Mouse (Mus musculus) limb, embryonic 15.5 days (tissue): ENCODE measurements around the gene 9230112D13Rik. TPM values are rescaled to one million over a fixed set of nuclear protein-coding genes. Genes with fewer than 3 reads are reported as not detected.

ENCODE experiments used
- ATAC-seq: fragments of 200-750 bp; cut with Nextera tagmentation; 2 replicates; pipeline ENCODE4 v1.8.0; 2017; ENCODE audit warnings: low read depth, moderate TSS enrichment; ENCODE audit not compliant: insufficient number of reproducible peaks, low FRiP score, low TSS enrichment
- H3K27ac ChIP-seq: fragments of 300-500 bp; sonication (generic); 2 replicates; pipeline ENCODE4 v1.5.1; 2015; ENCODE audit warnings: moderate library complexity, mild to moderate bottlenecking, inconsistent platforms
- H3K27me3 ChIP-seq: fragments of 300-500 bp; sonication (generic); 2 replicates; pipeline ENCODE4 v1.6.1; 2015; ENCODE audit warnings: inconsistent platforms
- H3K36me3 ChIP-seq: fragments of 300-500 bp; sonication (generic); 2 replicates; pipeline ENCODE4 v1.6.1; 2015; ENCODE audit warnings: inconsistent platforms
- H3K4me1 ChIP-seq: fragments of 300-500 bp; sonication (generic); 2 replicates; pipeline ENCODE4 v1.6.1; 2015; ENCODE audit warnings: inconsistent platforms
- H3K4me2 ChIP-seq: fragments of 300-500 bp; sonication (generic); 2 replicates; pipeline ENCODE4 v1.6.1; 2015; ENCODE audit warnings: mild to moderate bottlenecking, inconsistent platforms
- H3K4me3 ChIP-seq: fragments of 300-500 bp; sonication (generic); 2 replicates; pipeline ENCODE4 v1.5.1; 2015; ENCODE audit warnings: mild to moderate bottlenecking, inconsistent platforms
- H3K9ac ChIP-seq: fragments of 300-500 bp; sonication (generic); 2 replicates; pipeline ENCODE4 v1.6.1; 2015; ENCODE audit warnings: inconsistent platforms
- H3K9me3 ChIP-seq: fragments of 300-500 bp; sonication (generic); 2 replicates; pipeline ENCODE4 v1.6.1; 2016; ENCODE audit warnings: inconsistent platforms
- WGBS: fragments of 180-500 bp; shearing (Covaris S2); methylation state at CpG from one replicate; pipeline ENCODE4 v1.1.7; 2015; 5-methylcytosine and 5-hydroxymethylcytosine counted together
- polyA plus RNA-seq: library from polyadenylated mRNA; unstranded; fragments of >200 nt; fragmentation: Nextera tagmentation; extraction: Ambion mirVana; gene quantifications from 2 replicates; pipeline ENCODE4 v1.2.1, GENCODE M21; 2015

The 9230112D13Rik gene
- polyA plus RNA-seq, 1 experiment from 2014 or later: not detected

DNA sequence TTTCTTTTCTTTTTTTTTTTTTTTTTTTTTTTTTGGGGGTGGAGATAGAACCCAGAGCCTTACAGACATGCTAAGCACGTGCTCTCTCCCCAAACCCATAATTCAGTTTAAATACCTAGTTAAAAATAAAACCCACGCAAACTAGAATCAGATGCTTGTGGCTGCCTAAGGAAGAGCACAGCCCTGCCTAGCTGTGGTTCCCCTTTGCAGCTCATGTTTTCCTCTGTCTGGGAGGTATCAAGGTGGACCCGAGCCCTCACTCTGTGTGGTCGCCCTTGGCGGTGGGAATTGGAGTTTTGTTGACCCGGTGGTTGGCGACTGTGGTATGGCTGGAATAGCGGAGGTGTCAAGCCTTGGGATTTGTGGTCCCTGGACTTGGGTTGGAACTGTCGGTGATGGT, 36.3 kb upstream of the 9230112D13Rik start:
- Histone ChIP-seq H3K4me1 (peaks cover 22% of the 10 kb centered on the region), H3K9ac (no peak overlapping the region), H3K4me2 (no peak overlapping the region), H3K27ac (no peak overlapping the region), H3K9me3 (no peaks in the 10 kb centered on the region), H3K4me3 (no peak overlapping the region), H3K36me3 (no peaks in the 10 kb centered on the region), H3K27me3 (no peaks in the 10 kb centered on the region)
- WGBS: 35% methylated on average over 9 of the region's 9 CpGs
- ATAC-seq: peak; percentile 41; the same call in 1 of the 2 replicates

DNA sequence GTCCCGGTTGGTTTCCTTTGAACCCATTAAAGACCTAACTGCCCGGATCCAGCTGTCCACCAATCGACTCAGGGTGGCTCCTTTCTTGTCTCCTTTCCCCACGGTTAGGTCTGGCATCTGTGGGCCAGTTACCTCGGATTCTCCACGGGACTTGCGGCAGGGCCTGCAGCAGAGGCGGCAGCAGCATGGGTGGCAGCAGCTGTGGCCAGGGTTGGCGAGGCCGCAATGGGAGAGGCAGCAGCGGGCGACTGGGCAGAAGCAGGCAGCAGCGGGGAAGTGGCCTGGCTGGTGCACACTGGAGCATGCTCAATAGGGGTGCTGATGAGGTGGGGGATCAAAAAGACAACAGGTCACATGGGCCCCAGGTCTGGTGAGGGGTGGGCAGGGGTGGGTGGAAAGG, 32.6 kb upstream of the 9230112D13Rik start:
- peaks cover 6% of the 10 kb centered on the region for H3K4me1 ChIP-seq
- H3K9me3 ChIP-seq: no peaks in the 10 kb centered on the region
- no peaks in the 10 kb centered on the region for H3K27me3 ChIP-seq
- H3K36me3 ChIP-seq: no peaks in the 10 kb centered on the region
- no peak overlapping the region for H3K4me3 ChIP-seq
- no peak overlapping the region for H3K9ac ChIP-seq
- H3K27ac ChIP-seq: no peak overlapping the region
- no peak overlapping the region for H3K4me2 ChIP-seq
- ATAC-seq: no peak
- 59% methylated on average over 13 of the region's 13 CpGs for WGBS

DNA sequence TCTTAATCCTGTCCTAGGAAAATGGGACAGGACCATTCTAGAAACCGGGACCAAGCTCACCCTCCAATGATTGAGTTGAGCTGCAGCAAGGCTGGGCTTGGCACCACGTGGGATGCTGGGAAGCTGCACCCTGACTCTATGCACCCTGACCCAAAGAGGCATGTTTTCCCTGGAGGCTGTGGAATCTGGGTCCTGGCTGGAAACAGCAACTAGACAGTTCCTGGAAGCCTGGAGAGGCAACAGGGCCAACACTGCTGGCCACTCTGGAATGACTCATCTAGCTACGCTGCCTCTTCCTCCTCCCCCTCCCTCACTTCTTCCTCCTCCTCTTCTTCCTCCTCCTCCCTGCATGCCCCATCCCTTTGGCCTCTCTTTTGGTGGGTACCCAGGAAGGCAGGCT, 31.4 kb upstream of the 9230112D13Rik start:
- H3K36me3 ChIP-seq: no peaks in the 10 kb centered on the region
- no peaks in the 10 kb centered on the region for H3K27me3 ChIP-seq
- no peaks in the 10 kb centered on the region for H3K9me3 ChIP-seq
- ATAC-seq: no peak
- no peak overlapping the region for H3K4me3 ChIP-seq
- WGBS: 74% methylated on average over 3 of the region's 3 CpGs
- no peak overlapping the region for H3K4me2 ChIP-seq
- H3K9ac ChIP-seq: no peak overlapping the region
- no peak overlapping the region for H3K27ac ChIP-seq
- peaks cover under 1% of the 10 kb centered on the region for H3K4me1 ChIP-seq

DNA sequence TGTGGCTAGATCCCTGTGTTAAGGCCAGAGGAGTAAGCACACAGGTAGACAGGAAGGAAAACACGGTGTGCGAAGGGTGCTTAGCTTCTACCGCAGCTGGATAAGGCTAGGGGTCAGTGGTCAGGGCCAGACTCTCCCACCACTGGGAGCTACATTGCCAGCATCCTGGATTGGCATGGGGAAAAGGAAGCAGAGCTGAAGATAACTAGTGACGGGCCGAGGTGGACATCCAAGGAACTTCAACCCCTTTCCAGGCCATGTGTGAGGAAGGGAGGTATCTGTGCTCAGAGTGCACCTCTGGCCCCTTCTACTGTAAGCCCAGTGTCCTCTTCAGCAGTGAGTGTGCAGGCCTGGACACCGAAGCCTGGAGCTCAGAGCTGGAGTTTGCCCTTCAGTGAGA, 30.9 kb upstream of the 9230112D13Rik start:
- Histone ChIP-seq H3K4me3 (no peak overlapping the region), H3K27ac (no peak overlapping the region), H3K36me3 (no peaks in the 10 kb centered on the region), H3K9ac (no peak overlapping the region), H3K9me3 (no peaks in the 10 kb centered on the region), H3K4me2 (no peak overlapping the region), H3K4me1 (no peaks in the 10 kb centered on the region), H3K27me3 (no peaks in the 10 kb centered on the region)
- WGBS: 92% methylated on average over 6 of the region's 6 CpGs
- no peak for ATAC-seq

DNA sequence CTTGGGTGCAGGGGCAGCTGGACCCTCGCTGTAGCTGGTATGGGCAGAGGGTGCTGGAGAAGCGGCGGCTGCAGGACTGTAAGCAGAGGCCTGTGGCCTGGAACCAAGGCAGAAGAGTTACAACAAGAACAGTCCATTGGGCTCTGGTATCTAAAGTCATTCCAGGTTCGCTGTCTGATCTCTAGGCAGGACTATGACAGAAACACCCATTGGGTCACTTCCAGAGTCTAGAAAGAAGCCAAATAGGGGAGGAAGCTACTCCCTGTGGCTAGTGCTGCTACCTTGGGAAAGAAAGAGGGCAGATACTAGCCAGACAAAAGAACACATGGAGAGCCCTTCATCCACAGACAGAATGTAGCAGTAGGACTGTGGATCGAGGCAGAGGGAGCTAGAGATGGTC, 29.6 kb upstream of the 9230112D13Rik start:
- no peak overlapping the region for H3K4me3 ChIP-seq
- no peaks in the 10 kb centered on the region for H3K36me3 ChIP-seq
- 86% methylated on average over 5 of the region's 5 CpGs for WGBS
- H3K27me3 ChIP-seq: no peaks in the 10 kb centered on the region
- no peak for ATAC-seq
- H3K9me3 ChIP-seq: no peaks in the 10 kb centered on the region
- no peak overlapping the region for H3K9ac ChIP-seq
- no peak overlapping the region for H3K4me2 ChIP-seq
- peaks cover 3% of the 10 kb centered on the region; the same call in 1 of the 2 replicates for H3K4me1 ChIP-seq
- no peak overlapping the region for H3K27ac ChIP-seq

DNA sequence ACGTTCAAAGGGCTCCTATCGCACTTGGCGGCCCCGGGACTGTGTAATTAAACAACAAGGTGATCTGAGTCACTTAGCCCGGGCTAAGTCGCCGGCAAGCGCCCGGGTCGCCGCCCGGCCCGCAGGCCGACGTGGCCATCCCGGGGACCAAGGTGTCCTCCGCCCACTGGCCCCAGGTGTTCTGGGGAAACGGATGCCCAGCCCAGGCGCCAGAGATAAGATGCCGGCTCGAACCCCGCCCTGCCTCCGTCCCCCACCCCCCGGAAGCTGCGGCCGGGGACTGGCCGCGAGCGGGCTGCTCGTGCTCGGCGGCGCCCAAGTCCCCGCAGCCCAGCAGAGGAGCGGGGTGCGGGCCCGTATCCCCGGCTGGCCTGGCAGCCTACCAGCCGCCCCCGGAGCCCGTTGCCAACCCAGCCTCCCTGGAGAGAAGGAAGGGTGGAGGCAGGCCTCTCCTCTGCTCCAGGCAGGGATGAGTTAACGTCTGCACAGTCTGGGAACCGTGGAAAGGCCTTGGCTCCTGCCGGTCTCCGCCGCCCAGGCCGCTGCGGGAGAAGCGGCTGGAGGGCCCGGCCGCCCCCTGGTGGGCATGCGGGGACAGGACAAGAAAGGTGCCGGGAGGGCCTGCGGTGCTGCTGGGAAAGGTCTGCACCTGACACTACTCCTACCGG, 26.5 kb upstream of the 9230112D13Rik start:
- H3K4me3 ChIP-seq: peak overlapping the region; percentile 67
- peak; percentile 86 for ATAC-seq
- peak overlapping the region; percentile 76 for H3K4me2 ChIP-seq
- no peaks in the 10 kb centered on the region for H3K9me3 ChIP-seq
- H3K9ac ChIP-seq: peak overlapping the region; percentile 60
- H3K4me1 ChIP-seq: peaks cover 4% of the 10 kb centered on the region; the same call in 1 of the 2 replicates
- under 1% methylated on average over 55 of the region's 55 CpGs for WGBS
- H3K27me3 ChIP-seq: no peaks in the 10 kb centered on the region
- no peaks in the 10 kb centered on the region for H3K36me3 ChIP-seq
- peak overlapping the region; percentile 90 for H3K27ac ChIP-seq

DNA sequence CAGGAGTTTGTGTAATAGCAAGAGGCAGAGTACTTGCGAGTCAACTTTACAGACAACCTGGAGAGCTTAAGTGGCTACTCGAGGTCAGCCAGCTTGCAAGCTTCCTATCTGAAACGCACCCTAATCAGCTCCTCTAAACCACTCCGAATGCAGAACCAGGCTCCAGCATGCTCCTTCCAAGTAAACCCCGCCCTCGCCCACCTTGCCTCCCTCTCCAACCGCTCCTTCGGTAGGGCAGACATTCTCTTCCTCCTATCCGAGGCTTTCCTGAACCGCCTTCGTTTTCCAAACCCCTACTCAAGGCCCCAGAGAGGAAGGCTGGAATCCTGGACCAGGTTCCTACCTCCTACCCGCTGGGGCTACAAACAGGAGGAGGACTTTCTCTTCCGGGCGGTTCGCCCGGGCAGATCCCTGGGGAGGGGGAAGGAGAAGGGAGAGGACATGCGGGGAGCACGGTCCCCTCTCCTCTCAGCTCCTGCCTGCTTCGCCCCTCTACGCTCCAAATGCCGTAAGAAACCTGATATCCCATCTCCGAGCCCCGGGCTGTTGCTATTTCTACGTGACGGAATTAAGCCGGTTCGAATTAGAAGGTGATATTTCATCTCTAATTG, 25.9 kb upstream of the 9230112D13Rik start:
- WGBS: 2% methylated on average over 27 of the region's 27 CpGs
- no peaks in the 10 kb centered on the region for H3K9me3 ChIP-seq
- peak; percentile 54 for ATAC-seq

DNA sequence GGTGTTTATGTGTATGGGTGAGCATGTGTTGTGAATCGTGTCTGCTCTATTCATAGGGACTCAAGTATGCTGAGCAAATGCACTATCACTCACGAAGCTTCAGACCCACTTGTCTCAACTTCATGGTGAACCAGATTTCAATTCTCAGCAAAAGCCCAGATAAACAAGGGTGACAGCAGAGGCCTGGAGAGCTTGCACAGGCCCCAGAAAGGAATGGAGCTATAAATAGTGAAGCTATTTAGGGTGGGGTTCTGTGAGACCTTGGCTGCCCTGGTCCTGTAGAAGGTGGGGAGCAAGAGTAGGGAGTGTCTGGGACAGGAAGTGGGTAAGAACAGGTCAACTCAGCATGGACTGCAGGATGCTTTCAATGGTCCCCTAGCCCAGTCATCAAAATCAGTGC, 21.9 kb upstream of the 9230112D13Rik start:
- no peak overlapping the region for H3K27ac ChIP-seq
- H3K4me2 ChIP-seq: no peak overlapping the region
- H3K36me3 ChIP-seq: no peaks in the 10 kb centered on the region
- H3K4me3 ChIP-seq: no peak overlapping the region
- no peaks in the 10 kb centered on the region for H3K27me3 ChIP-seq
- H3K9me3 ChIP-seq: no peaks in the 10 kb centered on the region
- 86% methylated on average over 2 of the region's 2 CpGs for WGBS
- H3K4me1 ChIP-seq: peaks cover 14% of the 10 kb centered on the region; the same call in 1 of the 2 replicates
- no peak overlapping the region for H3K9ac ChIP-seq
- ATAC-seq: no peak

More for the DNA sequence above, 25.9 kb upstream of the 9230112D13Rik start:
- Histone ChIP-seq H3K27me3 (no peaks in the 10 kb centered on the region), H3K36me3 (no peaks in the 10 kb centered on the region), H3K9ac (peak overlapping the region; percentile 60), H3K4me2 (peak overlapping the region; percentile 76), H3K4me3 (peak overlapping the region; percentile 67), H3K4me1 (peaks cover 4% of the 10 kb centered on the region; the same call in 1 of the 2 replicates), H3K27ac (peak overlapping the region; percentile 90)

DNA sequence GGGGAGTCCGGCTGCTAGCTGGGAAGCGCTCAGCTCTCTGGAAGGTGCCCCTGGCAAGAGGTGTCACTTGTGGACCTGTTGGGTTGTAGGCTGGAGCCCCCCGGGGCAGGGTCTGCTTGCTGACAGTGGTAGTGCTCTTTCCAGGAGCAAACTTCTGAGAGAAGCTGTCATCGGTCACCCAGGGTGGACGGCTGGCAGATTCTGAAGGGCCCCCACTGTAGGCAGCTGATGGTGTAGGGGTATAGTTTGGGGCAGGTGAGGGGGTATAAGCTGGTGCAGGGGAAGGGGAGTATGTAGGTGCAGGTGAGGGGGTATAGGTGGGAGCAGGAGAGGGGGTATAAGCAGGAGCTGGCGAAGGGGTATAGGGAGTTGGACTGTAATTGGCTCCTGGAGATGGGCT, 21.4 kb upstream of the 9230112D13Rik start:
- Histone ChIP-seq H3K27me3 (no peaks in the 10 kb centered on the region), H3K9ac (no peak overlapping the region), H3K4me3 (no peak overlapping the region), H3K9me3 (no peaks in the 10 kb centered on the region), H3K36me3 (no peaks in the 10 kb centered on the region), H3K4me2 (no peak overlapping the region), H3K4me1 (peaks cover 14% of the 10 kb centered on the region; the same call in 1 of the 2 replicates), H3K27ac (no peak overlapping the region)
- 85% methylated on average over 6 of the region's 6 CpGs for WGBS
- ATAC-seq: no peak

DNA sequence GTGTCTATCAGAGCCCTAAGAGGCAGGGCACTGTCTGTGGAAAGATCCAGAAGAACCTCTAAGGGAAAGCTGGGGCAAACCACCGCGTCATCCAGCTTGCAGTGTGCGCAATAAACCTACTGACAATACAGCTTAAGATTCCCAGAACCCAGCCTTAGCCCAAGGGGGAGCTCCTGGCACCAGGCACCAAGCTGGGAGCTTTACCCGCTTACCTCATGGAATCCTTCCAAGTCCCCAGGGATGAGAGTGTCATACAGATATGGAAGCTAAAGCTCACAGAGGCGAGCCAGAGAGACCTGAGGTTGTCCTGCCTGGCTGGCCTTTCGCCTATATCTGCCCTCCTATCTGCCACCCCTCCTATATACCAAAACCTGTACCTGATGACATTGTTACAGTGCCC, 21.0 kb upstream of the 9230112D13Rik start:
- no peaks in the 10 kb centered on the region for H3K36me3 ChIP-seq
- no peak overlapping the region for H3K4me2 ChIP-seq
- no peak overlapping the region for H3K4me3 ChIP-seq
- no peaks in the 10 kb centered on the region for H3K27me3 ChIP-seq
- H3K9ac ChIP-seq: no peak overlapping the region
- no peak for ATAC-seq
- H3K9me3 ChIP-seq: no peaks in the 10 kb centered on the region
- 68% methylated on average over 6 of the region's 6 CpGs for WGBS
- H3K4me1 ChIP-seq: peaks cover 14% of the 10 kb centered on the region; the same call in 1 of the 2 replicates
- no peak overlapping the region for H3K27ac ChIP-seq

DNA sequence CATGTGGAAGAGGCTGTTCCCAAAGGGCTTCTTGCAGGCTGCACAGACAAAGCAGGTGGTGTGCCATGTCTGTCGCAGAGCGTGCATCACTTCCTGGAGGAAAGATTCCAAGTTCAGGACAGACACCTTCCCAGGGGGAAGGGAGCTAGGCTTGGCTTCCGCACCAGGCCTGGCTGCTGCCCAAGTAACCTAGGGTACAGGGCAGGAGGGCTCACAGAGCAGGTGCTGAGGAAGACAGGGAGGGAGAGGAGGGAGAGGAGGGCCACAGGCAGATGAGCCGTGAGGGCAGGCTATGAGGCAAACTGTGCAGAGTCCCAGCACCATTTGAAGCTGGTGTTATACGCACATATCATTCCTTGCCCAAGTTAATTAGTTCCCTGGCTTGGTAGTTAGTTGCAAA, 19.3 kb upstream of the 9230112D13Rik start:
- no peak overlapping the region for H3K4me2 ChIP-seq
- no peak overlapping the region for H3K27ac ChIP-seq
- no peak overlapping the region for H3K9ac ChIP-seq
- H3K4me3 ChIP-seq: no peak overlapping the region
- H3K36me3 ChIP-seq: no peaks in the 10 kb centered on the region
- H3K27me3 ChIP-seq: no peaks in the 10 kb centered on the region
- no peaks in the 10 kb centered on the region for H3K9me3 ChIP-seq
- H3K4me1 ChIP-seq: peaks cover 11% of the 10 kb centered on the region; the same call in 1 of the 2 replicates
- WGBS: 67% methylated on average over 5 of the region's 5 CpGs
- no peak for ATAC-seq

DNA sequence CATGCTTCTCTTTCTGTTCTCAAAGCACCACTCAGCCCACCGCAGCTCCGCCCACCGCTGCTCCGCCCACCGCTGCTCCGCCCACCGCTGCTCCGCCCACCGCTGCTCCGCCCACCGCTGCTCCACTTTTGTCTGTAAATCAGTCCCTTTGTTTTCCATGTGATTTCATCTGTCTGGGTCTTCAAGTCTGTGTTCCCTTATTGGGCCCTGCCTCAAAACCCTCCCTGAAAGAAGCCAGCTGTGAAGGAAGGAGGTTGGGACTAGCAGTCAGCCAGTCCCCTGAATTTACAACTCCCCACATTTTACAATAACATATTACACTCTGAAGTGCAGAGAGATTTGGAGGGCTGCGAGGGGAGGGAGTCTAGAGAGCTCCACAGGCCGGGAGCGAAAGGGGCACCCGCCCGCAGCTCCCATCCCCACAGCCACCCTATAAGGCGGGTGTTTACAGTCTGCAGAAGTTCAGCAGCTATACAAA, 18.1 kb upstream of the 9230112D13Rik start:
- 0 out of 2 replicates have a peak, but pooled peaks have one; percentile 15 for ATAC-seq
- no peaks in the 10 kb centered on the region for H3K36me3 ChIP-seq
- no peaks in the 10 kb centered on the region for H3K27me3 ChIP-seq
- WGBS: 17% methylated on average over 17 of the region's 17 CpGs
- peaks cover 11% of the 10 kb centered on the region; the same call in 1 of the 2 replicates for H3K4me1 ChIP-seq
- H3K4me2 ChIP-seq: peak overlapping the region; percentile 12
- H3K27ac ChIP-seq: peak overlapping the region; percentile 57
- H3K4me3 ChIP-seq: no peak overlapping the region
- H3K9ac ChIP-seq: no peak overlapping the region
- no peaks in the 10 kb centered on the region for H3K9me3 ChIP-seq
